Mouse (Mus musculus) heart, postnatal 0 days (tissue): ENCODE measurements around the gene Ubqln1.

Source experiments
- CTCF ChIP-seq: IDR thresholded peaks from 2 replicates; pipeline ENCODE4 v1.5.1; 2016; ENCODE audit warnings: antibody characterized with exemption, control low read depth, low read depth
- EP300 ChIP-seq: IDR thresholded peaks from 2 replicates; pipeline ENCODE4 v1.6.1; 2016; ENCODE audit warnings: antibody characterized with exemption, low read depth

GRCm38 (mm10) chr13:58214346-58215252 is 854 bp downstream of the Ubqln1 start:
- TF ChIP-seq CTCF (no peak), EP300 (no peak)
